Mouse (Mus musculus) heart, postnatal 0 days (tissue): Measurements from ENCODE around the gene Rab4a.

Experiments
- CTCF ChIP-seq: IDR thresholded peaks from 2 replicates; pipeline ENCODE4 v1.5.1; 2016; ENCODE audit warnings: antibody characterized with exemption, control low read depth, low read depth
- EP300 ChIP-seq: IDR thresholded peaks from 2 replicates; pipeline ENCODE4 v1.6.1; 2016; ENCODE audit warnings: antibody characterized with exemption, low read depth

DNA sequence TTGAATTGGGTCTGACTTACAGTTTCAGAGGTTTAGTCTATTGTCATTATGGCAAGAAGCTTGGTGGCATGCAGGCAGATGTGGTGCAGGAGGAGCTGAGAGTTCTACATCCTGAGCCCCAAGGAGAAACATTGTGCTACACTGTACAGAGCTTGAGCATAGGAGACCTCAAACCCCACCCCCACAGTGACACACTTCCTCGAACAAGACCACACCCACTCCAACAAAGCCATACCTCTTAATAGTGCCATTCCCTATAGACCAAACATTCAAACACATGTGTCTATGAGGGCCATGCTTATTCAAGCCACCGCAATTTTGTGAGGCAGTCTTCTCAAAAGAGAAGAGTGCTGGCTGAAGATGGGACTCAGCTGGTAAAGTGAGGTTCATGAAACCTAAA lies 4.2 kb upstream of the Rab4a start:
- TF ChIP-seq CTCF (no peak), EP300 (no peak)
